Comparison of ENCODE assay signal across 8 mouse cellular contexts in genomic region chr10:99262867-99263379, GRCm38 (mm10). TPM values are rescaled to one million over a fixed set of nuclear protein-coding genes. Genes with fewer than 3 reads are reported as not detected.
DNase-seq lines count a peak whose midpoint lies in the region; ATAC-seq lines count a peak whose summit lies in the region.

Gene Dusp6, plus strand, starts transcription at chr10:99263231.

- H3K4me1 ChIP-seq in intestine, embryonic 15.5 days (replicated peaks) = peaks cover 10% of the 10 kb centered on the region; the same call in 1 of the 2 replicates
- peaks cover 60% of the 10 kb centered on the region for H3K4me1 ChIP-seq in midbrain, embryonic 10.5 days

- no peaks in the 10 kb centered on the region for H3K9me3 ChIP-seq in intestine, embryonic 15.5 days
- H3K9me3 ChIP-seq in midbrain, embryonic 10.5 days (replicated peaks) = no peaks in the 10 kb centered on the region

- intact Hi-C loops in gastrocnemius, postnatal 36 days (cut with DNase I) = no loop called here
- intact Hi-C loops in left cerebral cortex, postnatal 25 days (cut with DNase I) = loop anchor here (1.0 to 5.0 kb wide), 7 partner anchors 60 to 354 kb away; no protein-coding TSS in a partner anchor

- H3K27me3 ChIP-seq in intestine, embryonic 15.5 days (replicated peaks) = no peaks in the 10 kb centered on the region
- H3K27me3 ChIP-seq in midbrain, embryonic 10.5 days (ENCODE audit: low read depth, poor library complexity, severe bottlenecking) = peaks cover 54% of the 10 kb centered on the region

- WGBS in intestine, embryonic 15.5 days = under 1% methylated on average over 29 of the region's 29 CpGs
- under 1% methylated on average over 29 of the region's 29 CpGs for WGBS in midbrain, embryonic 10.5 days

- H3K36me3 ChIP-seq in intestine, embryonic 15.5 days = no peaks in the 10 kb centered on the region
- peaks cover 10% of the 10 kb centered on the region for H3K36me3 ChIP-seq in midbrain, embryonic 10.5 days

- H3K4me3 ChIP-seq in intestine, embryonic 15.5 days (replicated peaks) = peak within 1 kb of the TSS; percentile 70
- H3K4me3 ChIP-seq in midbrain, embryonic 10.5 days = peak within 1 kb of the TSS; percentile 74

- peak; percentile 94 for ATAC-seq in intestine, embryonic 15.5 days

- peak; percentile 95 for DNase-seq in adipocyte (ENCODE audit: low spot score)
- DNase-seq in embryo, embryonic 10.5 days (ENCODE audit: low spot score) = peak; percentile 98
- DNase-seq in gastrocnemius, postnatal 36 days = peak; percentile 86 to 89
- peak; percentile 95 to 99 for DNase-seq in left cerebral cortex, postnatal 25 days (ENCODE audit: low spot score in 2 of 2)
- DNase-seq in midbrain, embryonic 10.5 days (ENCODE audit: low spot score) = peak; percentile 99
- DNase-seq in right cerebral cortex, postnatal 4 days = peak; percentile 90
- DNase-seq in c-Kit-positive CD71-positive TER-119-positive erythroid progenitor cells, embryonic 14.5 days (ENCODE audit: low spot score) = no peak

- H3K9ac ChIP-seq in intestine, embryonic 15.5 days = peak within 1 kb of the TSS; percentile 79

- peak within 1 kb of the TSS; percentile 89 for H3K4me2 ChIP-seq in intestine, embryonic 15.5 days (replicated peaks)

- peak within 1 kb of the TSS; percentile 98 for H3K27ac ChIP-seq in intestine, embryonic 15.5 days
- peak within 1 kb of the TSS; percentile 98 for H3K27ac ChIP-seq in midbrain, embryonic 10.5 days (replicated peaks)

RNA-seq across cellular contexts. Expression of gene Dusp6, which starts in this region (rescaled TPM):
- 10 to 100 TPM; 16.4 to 17.4 TPM for total RNA-seq in gastrocnemius, postnatal 36 days (2021)
- polyA plus RNA-seq in intestine, embryonic 15.5 days (2015; fragmentation: Nextera tagmentation; extraction: Ambion mirVana) = 33.5 and 38.1 TPM in 2 replicates
- total RNA-seq in left cerebral cortex, postnatal 25 days (2021) = 100 to 1,000 TPM; 108 to 109 TPM
- 52.1 and 66.0 TPM in 2 replicates for polyA plus RNA-seq in midbrain, embryonic 10.5 days (2016; fragmentation: Nextera tagmentation; extraction: Ambion mirVana)

Comparison
In these comparisons a context has a peak if more than half of its experiments do, and no peak if none do; other contexts are left out.
1. RNA of gene Dusp6 (total RNA-seq): 108 to 109 TPM in left cerebral cortex, postnatal 25 days; 16.4 to 17.4 TPM in gastrocnemius, postnatal 36 days; every median in the first group is over 4 times any median in the second.